Mouse (Mus musculus) liver, postnatal 0 days (tissue): ENCODE results near the gene Tnp1. TPM values are rescaled to one million over a fixed set of nuclear protein-coding genes. Genes with fewer than 3 reads are reported as not detected.

Experiments used
- ATAC-seq: fragments of 200-750 bp; cut with Nextera tagmentation; 2 replicates; pipeline ENCODE4 v1.8.0; 2017; ENCODE audit warnings: mild to moderate bottlenecking, moderate library complexity
- DNase-seq: peaks from one replicate; pipeline ENCODE4 v3.0.0-alpha.2; 2016
- H3K27ac ChIP-seq: fragments of 300-500 bp; sonication (generic); 2 replicates; pipeline ENCODE4 v1.5.1; 2014; ENCODE audit warnings: antibody characterized with exemption, moderate library complexity, mild to moderate bottlenecking, low read depth
- H3K27me3 ChIP-seq: fragments of 300-500 bp; sonication (generic); 2 replicates; pipeline ENCODE4 v1.6.1; 2014; ENCODE audit warnings: low read length, control low read depth, mixed read lengths; ENCODE audit not compliant: insufficient read depth
- H3K36me3 ChIP-seq: fragments of 300-500 bp; sonication (generic); replicated peaks from 2 replicates; pipeline ENCODE4 v1.6.1; 2014; ENCODE audit warnings: mild to moderate bottlenecking, control low read depth, low read length, moderate library complexity, mixed read lengths; ENCODE audit not compliant: insufficient read depth
- H3K4me1 ChIP-seq: fragments of 300-500 bp; sonication (generic); 2 replicates; pipeline ENCODE4 v1.6.1; 2014; ENCODE audit warnings: antibody characterized with exemption, mild to moderate bottlenecking, control low read depth; ENCODE audit not compliant: insufficient read depth
- H3K4me2 ChIP-seq: fragments of 300-500 bp; sonication (generic); 2 replicates; pipeline ENCODE4 v1.6.1; 2014; ENCODE audit warnings: low read depth, mild to moderate bottlenecking, low read length, moderate library complexity, mixed read lengths
- H3K4me3 ChIP-seq: fragments of 300-500 bp; sonication (generic); 2 replicates; pipeline ENCODE4 v1.5.1; 2014; ENCODE audit warnings: low read depth, low read length
- H3K9ac ChIP-seq: fragments of 300-500 bp; sonication (generic); replicated peaks from 2 replicates; pipeline ENCODE4 v1.6.1; 2014; ENCODE audit warnings: mild to moderate bottlenecking, moderate library complexity
- H3K9me3 ChIP-seq: fragments of 300-500 bp; sonication (generic); 2 replicates; pipeline ENCODE4 v1.6.1; 2016; ENCODE audit warnings: mild to moderate bottlenecking, control low read depth, low read length, mixed read lengths
- CTCF ChIP-seq: sonication (generic); IDR thresholded peaks from 2 replicates; pipeline ENCODE4 v1.5.1; 2016; ENCODE audit warnings: antibody characterized with exemption, low read depth
- EP300 ChIP-seq: IDR thresholded peaks from 2 replicates; pipeline ENCODE4 v1.6.1; 2016; ENCODE audit warnings: antibody characterized with exemption, low read depth, mild to moderate bottlenecking
- WGBS: fragments of 180-500 bp; shearing (Covaris S2); extraction: QIAGEN DNeasy Blood & Tissue Kit; methylation state at CpG from one replicate; pipeline ENCODE4 v1.1.7; 2014; ENCODE audit not compliant: insufficient replicate concordance; 5-methylcytosine and 5-hydroxymethylcytosine counted together
- polyA plus RNA-seq: library from polyadenylated mRNA; unstranded; fragments of >200 nt; fragmentation: Nextera tagmentation; extraction: Ambion mirVana; gene quantifications from 2 replicates; pipeline ENCODE4 v1.2.1, GENCODE M21; 2015

Gene Tnp1
- polyA plus RNA-seq, 1 experiment from 2014 or later: not detected

DNA sequence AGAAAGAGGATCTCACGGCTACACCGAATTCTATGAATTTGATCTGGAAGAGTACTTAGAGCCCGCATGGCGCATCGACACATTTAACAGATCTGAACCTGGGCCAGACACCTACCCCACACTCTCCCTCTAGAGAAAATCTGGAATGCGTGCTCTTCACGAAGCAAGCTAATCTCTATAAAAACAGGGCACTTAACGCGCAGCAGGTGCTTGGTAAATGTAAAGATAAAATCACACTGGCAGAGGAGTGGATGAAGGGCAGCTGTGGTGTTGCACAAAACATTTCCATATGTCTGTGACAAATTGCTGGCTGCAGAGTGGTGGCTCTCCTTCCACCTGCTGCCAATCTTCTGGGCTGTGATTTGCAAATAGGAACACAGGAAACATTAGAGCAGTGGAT, 36.8 kb downstream of the Tnp1 start:
- TF ChIP-seq CTCF (no peak), EP300 (no peak)
- WGBS: 81% methylated on average over 9 of the region's 9 CpGs
- no peak for ATAC-seq

DNA sequence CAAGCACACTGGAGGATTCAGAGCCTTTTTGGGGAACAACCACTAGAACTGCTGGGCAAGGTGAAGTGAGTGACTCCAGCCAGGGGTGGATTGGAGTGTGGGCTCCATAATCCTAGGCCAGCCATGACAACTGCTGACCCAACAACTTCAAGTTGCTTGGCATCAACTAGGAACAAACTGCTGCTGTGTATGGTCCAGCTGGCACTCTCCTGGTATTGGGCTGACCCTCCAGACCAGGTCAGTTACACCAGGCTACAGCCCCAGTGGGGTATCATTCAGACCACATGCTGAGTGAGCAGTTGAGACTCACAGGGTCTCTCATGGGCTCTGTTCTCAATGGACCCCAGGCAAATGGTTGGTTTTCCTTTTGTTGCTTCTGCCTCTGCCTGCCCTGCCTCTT, 41.5 kb downstream of the Tnp1 start:
- ATAC-seq: no peak
- Histone ChIP-seq H3K4me1 (no peaks in the 10 kb centered on the region), H3K4me3 (no peak overlapping the region), H3K27me3 (no peaks in the 10 kb centered on the region), H3K4me2 (no peak overlapping the region), H3K27ac (no peak overlapping the region), H3K36me3 (no peaks in the 10 kb centered on the region), H3K9ac (no peak overlapping the region), H3K9me3 (no peaks in the 10 kb centered on the region)
- DNase-seq: no peak
- TF ChIP-seq EP300 (no peak), CTCF (no peak)

More for the DNA sequence above, 36.8 kb downstream of the Tnp1 start:
- H3K36me3 ChIP-seq: no peaks in the 10 kb centered on the region
- no peaks in the 10 kb centered on the region for H3K27me3 ChIP-seq
- no peaks in the 10 kb centered on the region for H3K4me1 ChIP-seq
- no peak overlapping the region for H3K27ac ChIP-seq
- H3K4me2 ChIP-seq: no peak overlapping the region
- H3K9me3 ChIP-seq: no peaks in the 10 kb centered on the region
- no peak overlapping the region for H3K4me3 ChIP-seq
- no peak for DNase-seq
- H3K9ac ChIP-seq: no peak overlapping the region

DNA sequence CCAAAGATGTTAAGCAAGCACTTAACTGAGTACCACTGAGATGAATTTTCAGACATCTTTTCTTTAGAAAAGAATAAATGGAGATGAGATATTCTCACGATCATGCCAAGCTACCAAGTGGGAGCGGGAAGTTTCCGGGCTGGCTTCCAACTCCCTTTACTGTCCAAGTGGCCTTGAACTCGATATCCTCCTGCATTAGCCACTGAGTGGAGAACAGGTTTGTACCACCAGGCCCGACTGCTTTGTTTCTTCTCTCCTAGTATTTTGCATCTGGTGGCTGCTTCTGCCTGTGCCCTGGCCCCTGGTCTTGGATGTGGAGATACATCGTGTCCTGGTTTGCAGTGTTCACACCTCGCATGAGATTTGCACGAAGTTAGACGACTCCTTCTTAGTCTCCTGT, 45.2 kb downstream of the Tnp1 start:
- Histone ChIP-seq H3K4me1 (no peaks in the 10 kb centered on the region), H3K4me3 (no peak overlapping the region), H3K9ac (no peak overlapping the region), H3K27ac (no peak overlapping the region), H3K27me3 (no peaks in the 10 kb centered on the region), H3K4me2 (no peak overlapping the region), H3K9me3 (no peaks in the 10 kb centered on the region), H3K36me3 (no peaks in the 10 kb centered on the region)
- WGBS: 68% methylated on average over 9 of the region's 9 CpGs
- DNase-seq: no peak
- no peak for ATAC-seq
- TF ChIP-seq CTCF (no peak), EP300 (no peak)

- no peaks in the 10 kb centered on the region for H3K27me3 ChIP-seq
- H3K4me3 ChIP-seq: no peak overlapping the region
- H3K36me3 ChIP-seq: no peaks in the 10 kb centered on the region
- no peak overlapping the region for H3K9ac ChIP-seq
- H3K27ac ChIP-seq: no peak overlapping the region
- TF ChIP-seq EP300 (no peak), CTCF (no peak)
- 22% methylated on average over 10 of the region's 10 CpGs for WGBS
- no peaks in the 10 kb centered on the region for H3K4me1 ChIP-seq
- no peak overlapping the region for H3K4me2 ChIP-seq
- ATAC-seq (no peak), DNase-seq (no peak)
- H3K9me3 ChIP-seq: no peaks in the 10 kb centered on the region
Observed at GRCm38 (mm10) chr1:72969113-72969812, 46.4 kb downstream of the Tnp1 start.

DNA sequence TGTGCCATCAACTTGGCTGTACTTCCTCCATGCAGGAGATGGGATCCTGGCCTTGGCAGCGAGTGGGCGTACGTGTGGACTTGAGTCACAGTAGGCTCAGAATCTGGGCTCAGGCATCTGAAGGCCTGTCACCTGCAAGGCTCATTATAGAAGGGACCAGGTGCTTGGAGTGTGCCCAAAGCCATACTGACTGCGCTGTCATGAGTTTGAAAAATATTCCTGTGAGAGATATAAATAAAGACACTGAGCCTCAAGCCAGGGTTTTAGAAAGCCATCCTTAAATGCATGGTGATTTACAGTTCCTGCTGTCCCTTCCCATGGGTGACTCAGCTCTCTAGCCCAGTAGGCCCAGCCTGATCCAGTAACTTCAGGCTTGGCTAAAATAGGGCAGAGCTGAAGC, 49.3 kb downstream of the Tnp1 start:
- no peaks in the 10 kb centered on the region for H3K36me3 ChIP-seq
- H3K9ac ChIP-seq: no peak overlapping the region
- ATAC-seq (no peak), DNase-seq (no peak)
- no peaks in the 10 kb centered on the region for H3K9me3 ChIP-seq
- 80% methylated on average over 4 of the region's 4 CpGs for WGBS
- no peaks in the 10 kb centered on the region for H3K27me3 ChIP-seq
- H3K4me2 ChIP-seq: no peak overlapping the region
- H3K4me1 ChIP-seq: no peaks in the 10 kb centered on the region
- H3K27ac ChIP-seq: no peak overlapping the region
- TF ChIP-seq EP300: no peak
- TF ChIP-seq CTCF: no peak
- H3K4me3 ChIP-seq: no peak overlapping the region

Other genes starting within 250 kb of the Tnp1 start
- 3,364 and 3,428 TPM in 2 replicates for gene Igfbp2, start 191.4 kb downstream of the Tnp1 start, polyA plus RNA-seq
- gene Igfbp5, start 141.0 kb downstream of the Tnp1 start, polyA plus RNA-seq: 2.4 and 2.5 TPM in 2 replicates